Mouse (Mus musculus) liver, embryonic 14.5 days (tissue): ENCODE results near the gene Sash1.

Experiments
- CTCF ChIP-seq: IDR thresholded peaks from 2 replicates; pipeline ENCODE4 v1.5.1; 2016; ENCODE audit warnings: antibody characterized with exemption, low read depth, control low read depth
- EP300 ChIP-seq: IDR thresholded peaks from 2 replicates; pipeline ENCODE4 v1.6.1; 2016; ENCODE audit warnings: antibody characterized with exemption, low read depth

- TF ChIP-seq CTCF (no peak), EP300 (no peak)
Observed at GRCm38 (mm10) chr10:8719345-8719744, 166.5 kb downstream of the Sash1 start.
